Mouse (Mus musculus): ENCODE results near the gene Nhsl2.
A peak's percentile ranks its signal among the peaks of the same experiment; 100 is the strongest.
"Not testable (repeated sequence)": the region's sequence is repeated elsewhere in the genome, so short reads cannot be mapped to it uniquely, and the experiment has no call there.

Nhsl2 gene

DNA sequence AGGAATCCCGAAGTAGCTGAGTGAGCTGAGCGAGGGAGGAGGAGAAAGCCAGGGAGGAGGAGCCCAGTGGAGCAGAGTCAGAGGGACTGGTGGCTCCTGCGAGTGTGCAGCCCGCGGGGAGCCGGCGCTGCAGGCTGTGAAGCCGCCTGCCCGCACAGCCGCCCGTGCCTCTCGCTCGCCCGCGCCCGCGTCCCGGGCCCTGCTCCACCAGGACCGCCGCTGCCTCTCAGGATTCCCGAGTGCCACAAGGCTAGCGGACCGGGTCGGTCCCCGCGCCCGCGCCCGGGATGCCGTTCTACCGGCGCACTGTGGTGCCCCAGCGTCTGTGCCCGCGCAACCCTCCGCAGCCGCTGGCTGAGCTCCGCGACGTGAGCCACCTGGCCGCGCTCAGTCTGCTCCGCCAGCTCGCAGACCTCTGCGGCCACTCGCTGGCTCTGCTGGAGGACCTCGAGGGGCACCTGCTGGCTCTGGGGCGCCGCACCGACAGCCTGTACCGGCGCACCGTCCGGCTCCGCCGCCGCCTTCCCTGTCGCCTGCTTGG, at the start of gene Nhsl2:
Gene Nhsl2, plus strand, starts transcription at position 105 of the 541 bp plus-strand sequence.
- DNase-seq, result peak; percentile 36

DNA sequence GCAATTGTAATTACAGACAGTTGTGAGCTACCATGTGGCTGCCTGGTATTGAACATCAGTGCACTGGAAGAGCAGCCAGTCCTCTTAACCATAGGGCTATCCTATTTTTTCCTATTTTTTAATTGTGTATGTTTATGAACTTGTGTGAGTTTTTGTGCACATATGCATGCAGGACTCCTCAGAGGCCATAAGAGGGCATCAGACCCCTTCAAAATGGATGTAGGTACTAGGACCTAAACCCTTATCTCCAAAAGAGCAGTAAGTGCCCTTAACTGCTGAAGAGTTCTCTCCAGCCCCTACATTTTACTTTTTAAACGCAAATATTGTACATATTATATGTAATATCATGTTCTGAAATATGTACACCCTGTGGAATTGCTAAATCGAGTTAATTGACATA, 43.7 kb upstream of the Nhsl2 start:
- no peak for DNase-seq

- DNase-seq, result no peak
Observed at GRCm38 (mm10) chrX:101811750-101812149, 37.4 kb upstream of the Nhsl2 start.

- no peak for DNase-seq
Observed at GRCm38 (mm10) chrX:101819163-101819562, 30.0 kb upstream of the Nhsl2 start.

DNA sequence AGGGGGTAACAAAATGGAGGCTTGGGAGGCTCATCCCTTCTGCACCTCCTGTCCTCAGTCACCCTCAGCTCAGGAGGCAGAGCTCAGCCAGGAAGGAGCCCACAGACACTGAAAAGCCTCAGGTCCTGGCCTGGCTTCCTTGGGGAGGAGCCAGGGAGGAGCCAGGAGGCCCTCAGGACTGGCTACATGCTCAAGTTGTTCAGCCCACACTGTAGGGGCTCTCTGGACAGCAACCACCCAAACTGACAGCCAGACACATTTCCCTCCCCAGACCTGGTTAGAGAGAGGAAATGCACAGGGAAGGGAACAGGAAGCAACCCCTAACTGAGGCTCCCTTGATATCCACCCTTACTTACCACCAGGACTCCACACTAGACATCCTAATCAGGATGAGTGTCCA, 29.2 kb upstream of the Nhsl2 start:
- not testable (repeated sequence) for DNase-seq

- no peak for DNase-seq
Observed at GRCm38 (mm10) chrX:101847191-101847795, 1.9 kb upstream of the Nhsl2 start.

DNA sequence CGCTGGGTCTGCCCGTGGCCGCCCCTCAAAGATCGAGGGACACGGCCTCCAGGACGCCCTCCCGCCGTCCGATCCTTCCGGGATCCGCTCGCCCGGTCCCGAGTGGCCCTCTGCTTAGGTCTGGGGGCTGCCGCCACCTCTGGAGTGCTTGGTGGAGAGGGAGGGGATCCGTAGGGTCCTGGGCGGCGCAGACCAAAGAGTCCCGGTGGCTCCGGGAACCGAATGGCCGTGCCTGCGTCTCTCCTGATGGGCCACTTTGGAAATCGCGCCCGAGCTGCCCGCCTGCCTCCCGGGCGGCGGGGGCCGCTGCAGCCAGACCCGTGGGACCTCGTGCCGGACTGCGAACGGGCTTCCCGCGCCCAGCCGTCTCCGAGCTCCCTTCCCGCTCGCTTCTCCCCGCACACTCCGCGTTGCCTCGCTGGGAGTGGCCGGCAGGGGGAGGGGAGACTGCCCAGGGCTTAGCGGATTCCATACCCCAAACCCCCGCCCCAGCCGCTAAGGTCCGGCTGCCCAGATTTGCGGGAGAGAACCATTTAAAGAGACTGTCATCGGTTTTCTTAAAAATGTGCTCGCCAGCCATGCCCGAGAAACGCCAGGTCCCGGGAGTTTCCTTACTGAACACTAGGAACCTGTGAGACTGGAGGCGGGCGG, 841 bp downstream of the Nhsl2 start:
- peak; percentile 10 for DNase-seq

- DNase-seq, result no peak
Observed at GRCm38 (mm10) chrX:101851566-101852354, 2.6 kb downstream of the Nhsl2 start.

DNA sequence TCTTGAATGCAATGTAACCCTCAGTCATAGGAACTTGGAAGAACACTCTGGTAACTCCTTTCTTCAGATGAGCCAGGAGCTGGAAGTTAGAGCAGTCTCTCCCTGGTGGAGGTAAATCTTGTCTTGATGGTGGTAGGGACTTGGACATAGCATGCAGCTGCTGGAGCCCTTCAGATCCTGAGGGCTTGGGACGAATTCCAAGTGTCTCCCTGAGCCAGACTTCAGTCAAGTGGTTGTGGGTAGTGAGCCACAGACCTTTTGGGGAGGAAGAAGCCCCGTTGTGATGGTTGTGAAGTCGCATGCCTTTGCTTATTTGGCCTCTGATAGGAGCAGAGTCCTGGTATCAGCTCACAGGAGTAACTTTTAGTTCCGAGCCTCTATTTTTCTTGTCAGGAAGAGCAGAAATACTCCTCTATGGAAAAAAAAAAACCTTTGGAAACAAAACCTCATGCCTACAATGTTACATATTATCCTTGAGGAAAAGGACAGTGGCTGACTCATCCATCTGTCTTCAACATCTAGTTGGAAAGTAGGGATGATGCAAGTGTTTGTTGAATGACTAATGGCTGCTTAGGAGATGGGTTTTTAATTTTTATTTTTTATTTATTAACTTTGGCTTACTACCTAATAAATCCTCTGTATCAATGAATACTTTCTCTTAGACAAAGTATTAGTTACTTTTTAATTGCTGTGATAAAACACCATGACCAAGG, 14.6 kb downstream of the Nhsl2 start:
- DNase-seq, result no peak

DNA sequence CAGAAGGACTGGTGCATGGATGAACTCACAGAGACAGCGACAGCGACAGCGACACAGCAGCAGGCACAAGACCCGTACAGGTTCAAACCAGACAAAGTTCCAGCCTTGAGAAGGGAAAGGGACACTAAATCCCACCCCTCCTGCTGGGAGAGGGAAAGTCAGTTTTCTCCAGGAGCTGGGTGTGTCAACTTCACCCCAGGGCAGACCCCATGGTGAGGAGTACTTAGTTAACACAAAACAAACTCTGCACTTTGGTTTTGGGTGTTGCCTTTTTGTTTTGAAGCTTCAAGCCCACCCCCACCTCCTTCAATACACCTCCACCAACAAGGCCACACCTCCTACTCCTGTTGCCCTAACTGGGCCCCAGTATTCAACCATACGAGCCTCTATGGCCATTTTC, 15.6 kb downstream of the Nhsl2 start:
- DNase-seq, result no peak

- DNase-seq, result no peak
Observed at GRCm38 (mm10) chrX:101874147-101874546, 25.0 kb downstream of the Nhsl2 start.

DNA sequence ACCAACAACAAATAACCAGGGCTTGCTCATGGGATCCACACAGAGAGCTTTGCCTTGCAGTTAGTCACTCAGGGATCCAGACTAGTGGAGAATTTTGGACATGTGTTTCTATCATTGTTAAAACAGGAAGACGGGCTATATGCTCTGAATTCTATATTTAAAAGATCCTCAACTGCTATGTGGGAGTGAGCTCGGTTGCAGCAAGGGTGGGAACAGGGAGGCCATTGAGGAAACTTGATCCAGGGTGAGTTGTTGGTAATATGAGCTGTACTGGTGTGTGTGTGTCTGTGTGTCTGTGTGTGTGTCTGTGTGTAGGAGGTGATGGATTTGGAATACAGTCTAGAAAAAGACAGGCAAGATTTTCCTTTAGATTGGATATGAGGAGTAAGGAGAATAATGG, 25.7 kb downstream of the Nhsl2 start:
- no peak for DNase-seq

- DNase-seq, result no peak
Observed at GRCm38 (mm10) chrX:101876136-101876535, 27.0 kb downstream of the Nhsl2 start.

GRCm38 (mm10) chrX:101877840-101878239, 28.7 kb downstream of the Nhsl2 start:
- DNase-seq, result no peak

- peak; percentile 12 for DNase-seq
Observed at GRCm38 (mm10) chrX:101878546-101878945, 29.4 kb downstream of the Nhsl2 start.

DNA sequence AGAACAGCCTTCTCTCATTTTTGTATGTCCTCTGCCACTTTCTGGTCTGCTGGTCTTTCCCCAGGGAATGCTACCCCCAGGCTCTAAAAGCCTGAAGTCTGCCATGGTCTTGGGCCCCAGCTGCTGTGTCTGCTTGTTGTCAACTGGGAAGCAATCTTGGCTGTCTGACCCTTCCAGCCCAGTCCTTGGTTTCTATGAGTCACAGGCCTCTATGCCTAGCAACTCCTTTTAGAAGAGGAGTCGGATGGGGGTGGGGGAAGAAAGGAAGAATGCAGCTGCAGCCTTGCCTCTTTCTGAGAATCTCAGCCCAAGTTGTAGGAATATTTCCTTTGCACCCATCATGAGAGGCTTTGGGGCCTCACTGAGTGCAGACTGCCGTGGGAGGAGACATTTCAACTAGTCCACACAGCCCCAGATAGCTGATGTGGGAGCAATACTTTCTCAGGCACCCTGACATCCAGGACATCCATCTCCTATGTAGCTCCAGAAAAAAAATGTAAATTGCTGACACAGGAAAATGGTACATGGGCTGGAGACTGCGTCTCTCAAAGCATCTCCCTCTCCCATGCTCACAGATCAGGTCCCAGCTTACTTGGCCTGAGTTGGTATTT, 33.1 kb downstream of the Nhsl2 start:
- no peak for DNase-seq

DNA sequence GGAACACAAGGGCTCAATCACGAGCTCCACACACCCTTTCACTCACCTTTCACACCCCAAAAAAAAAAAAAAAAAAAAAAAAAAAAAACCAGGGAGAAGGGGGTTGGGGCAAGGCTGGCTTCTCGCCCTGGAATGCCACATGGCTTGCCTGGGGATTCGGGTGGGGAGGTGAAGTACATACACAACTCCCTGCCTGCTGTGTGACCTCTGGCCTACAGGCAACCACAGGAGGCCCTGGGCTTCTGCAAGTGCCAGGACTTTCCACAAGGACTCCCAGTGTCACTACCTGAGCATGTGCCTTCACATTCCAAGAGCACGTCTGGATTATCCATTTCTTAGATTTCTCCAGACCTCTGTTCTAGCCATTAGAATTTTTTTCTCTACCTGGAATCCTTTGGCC, 40.2 kb downstream of the Nhsl2 start:
- DNase-seq, result no peak

- no peak for DNase-seq
Observed at GRCm38 (mm10) chrX:101889813-101890469, 40.8 kb downstream of the Nhsl2 start.

DNA sequence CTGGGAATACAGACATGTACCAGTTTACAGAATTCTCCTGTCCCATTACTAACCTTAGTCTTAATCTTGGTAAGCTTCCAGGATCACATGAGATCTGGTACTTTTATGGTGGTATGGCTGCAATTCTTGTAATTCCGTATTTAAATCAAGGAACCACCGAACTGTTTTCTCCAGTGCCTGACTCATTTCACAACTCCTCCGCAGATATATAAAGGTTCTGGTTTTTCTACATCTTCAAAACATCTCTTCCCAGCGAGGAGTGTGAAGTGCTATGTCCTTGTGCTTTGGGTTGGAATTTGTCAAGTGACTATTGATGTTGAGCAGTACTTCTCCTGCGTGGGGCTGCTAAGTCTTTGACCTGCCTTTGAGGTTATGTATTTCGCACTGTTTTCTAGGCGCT, 44.6 kb downstream of the Nhsl2 start:
- no peak for DNase-seq

DNA sequence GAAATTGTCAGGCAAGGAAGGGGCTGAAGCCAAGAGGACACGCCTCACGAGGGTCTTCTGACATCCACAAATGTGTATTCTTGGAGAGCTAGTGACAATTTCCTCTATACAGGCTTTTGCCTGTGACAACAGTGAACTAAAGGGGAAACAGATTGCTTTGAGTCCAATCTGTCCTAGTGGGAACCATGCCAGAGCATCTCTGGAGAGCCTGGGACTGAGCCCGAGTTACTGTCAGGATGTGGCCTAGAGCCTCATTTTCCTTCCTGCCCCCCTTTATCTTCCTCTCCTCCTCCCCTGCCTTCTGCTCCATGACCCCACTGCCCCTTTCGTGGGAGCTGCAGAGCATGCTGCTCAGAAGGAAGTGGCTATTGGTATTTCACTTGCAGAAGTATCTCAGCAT, 49.2 kb downstream of the Nhsl2 start:
- no peak for DNase-seq

GRCm38 (mm10) chrX:101901806-101902490, 52.8 kb downstream of the Nhsl2 start:
- DNase-seq, result no peak

DNA sequence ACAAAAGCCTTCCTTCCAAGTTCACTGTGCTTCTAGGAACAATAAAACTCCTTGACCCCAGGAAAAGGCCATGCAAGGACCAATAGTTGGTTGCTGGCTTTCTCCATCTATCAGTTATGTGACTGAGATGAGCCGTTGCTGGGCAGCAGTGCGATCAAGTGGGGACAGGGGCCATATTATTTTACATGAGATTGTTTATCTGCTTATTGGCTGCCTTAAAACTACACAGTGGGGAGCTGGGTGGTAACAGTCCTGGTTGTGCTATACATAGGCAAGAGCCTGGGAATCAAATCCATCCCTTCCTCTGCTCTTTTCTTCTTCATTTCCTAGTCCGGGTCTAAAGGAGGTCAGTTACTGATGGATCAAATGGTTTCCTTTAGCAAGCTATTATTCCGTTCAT, 53.4 kb downstream of the Nhsl2 start:
- no peak for DNase-seq

Measured in thymus, postnatal 4 days (tissue).